Mouse (Mus musculus) liver, embryonic 16.5 days (tissue): Measurements from ENCODE around the gene Klf16. TPM values are rescaled to one million over a fixed set of nuclear protein-coding genes. Genes with fewer than 3 reads are reported as not detected.

ENCODE experiments used
- ATAC-seq: fragments of 200-750 bp; cut with Nextera tagmentation; 2 replicates; pipeline ENCODE4 v1.8.0; 2017; ENCODE audit warnings: low read depth, mild to moderate bottlenecking, moderate number of reproducible peaks, moderate library complexity
- H3K27ac ChIP-seq: fragments of 300-500 bp; sonication (generic); 2 replicates; pipeline ENCODE4 v1.5.1; 2014; ENCODE audit warnings: mild to moderate bottlenecking, low read length
- H3K27me3 ChIP-seq: fragments of 300-500 bp; sonication (generic); 2 replicates; pipeline ENCODE4 v1.6.1; 2014; ENCODE audit warnings: low read depth, low read length, mixed read lengths; ENCODE audit not compliant: control insufficient read depth, insufficient read depth
- H3K36me3 ChIP-seq: fragments of 300-500 bp; sonication (generic); 2 replicates; pipeline ENCODE4 v1.6.1; 2014; ENCODE audit warnings: mild to moderate bottlenecking; ENCODE audit not compliant: control insufficient read depth, insufficient read depth
- H3K4me1 ChIP-seq: fragments of 300-500 bp; sonication (generic); 2 replicates; pipeline ENCODE4 v1.6.1; 2014; ENCODE audit warnings: low read depth, low read length, mixed read lengths; ENCODE audit not compliant: control insufficient read depth
- H3K4me2 ChIP-seq: fragments of 300-500 bp; sonication (generic); 2 replicates; pipeline ENCODE4 v1.6.1; 2014; ENCODE audit warnings: low read depth, low read length, mixed read lengths
- H3K4me3 ChIP-seq: fragments of 300-500 bp; sonication (generic); 2 replicates; pipeline ENCODE4 v1.5.1; 2014; ENCODE audit warnings: low read depth, mild to moderate bottlenecking, low read length
- H3K9ac ChIP-seq: fragments of 300-500 bp; sonication (generic); 2 replicates; pipeline ENCODE4 v1.6.1; 2014; ENCODE audit warnings: low read depth, low read length
- H3K9me3 ChIP-seq: fragments of 300-500 bp; sonication (generic); replicated peaks from 2 replicates; pipeline ENCODE4 v1.6.1; 2016; ENCODE audit warnings: low read length; ENCODE audit not compliant: control insufficient read depth
- WGBS: fragments of 180-500 bp; shearing (Covaris S2); extraction: QIAGEN DNeasy Blood & Tissue Kit; methylation state at CpG from one replicate; pipeline ENCODE4 v1.1.7; 2014; ENCODE audit not compliant: insufficient replicate concordance; 5-methylcytosine and 5-hydroxymethylcytosine counted together
- polyA plus RNA-seq: library from polyadenylated mRNA; unstranded; fragments of >200 nt; fragmentation: Nextera tagmentation; extraction: Ambion mirVana; gene quantifications from 2 replicates; pipeline ENCODE4 v1.2.1, GENCODE M21; 2015

Klf16 gene
- polyA plus RNA-seq, 1 experiment from 2014 or later = 10.7 TPM

- peaks cover 2% of the 10 kb centered on the region; the same call in 1 of the 2 replicates for H3K36me3 ChIP-seq
- no peak overlapping the region for H3K4me2 ChIP-seq
- no peak overlapping the region for H3K9ac ChIP-seq
- WGBS = 77% methylated on average over 9 of the region's 9 CpGs
- no peak overlapping the region for H3K4me3 ChIP-seq
- peaks cover 29% of the 10 kb centered on the region for H3K4me1 ChIP-seq
- H3K27me3 ChIP-seq = no peaks in the 10 kb centered on the region
- H3K9me3 ChIP-seq = no peaks in the 10 kb centered on the region
- no peak overlapping the region for H3K27ac ChIP-seq
- ATAC-seq = no peak
Measured at GRCm38 (mm10) chr10:80620365-80620764, 43.2 kb upstream of the Klf16 start.

- H3K27ac ChIP-seq = peak overlapping the region; percentile 40; the same call in 1 of the 2 replicates
- H3K4me3 ChIP-seq = no peak overlapping the region
- WGBS = 61% methylated on average over 8 of the region's 8 CpGs
- H3K27me3 ChIP-seq = no peaks in the 10 kb centered on the region
- peaks cover 25% of the 10 kb centered on the region for H3K4me1 ChIP-seq
- ATAC-seq = no peak
- no peaks in the 10 kb centered on the region for H3K9me3 ChIP-seq
- H3K36me3 ChIP-seq = peaks cover 3% of the 10 kb centered on the region
- H3K4me2 ChIP-seq = peak overlapping the region; percentile 25; the same call in 1 of the 2 replicates
- no peak overlapping the region for H3K9ac ChIP-seq
Measured at GRCm38 (mm10) chr10:80619465-80620244, 42.5 kb upstream of the Klf16 start.

- no peaks in the 10 kb centered on the region for H3K9me3 ChIP-seq
- H3K27me3 ChIP-seq = no peaks in the 10 kb centered on the region
- H3K4me2 ChIP-seq = no peak overlapping the region
- peaks cover 11% of the 10 kb centered on the region for H3K4me1 ChIP-seq
- 0 out of 2 replicates have a peak overlapping the region, but pooled peaks have one; percentile 3 for H3K27ac ChIP-seq
- ATAC-seq = no peak
- H3K9ac ChIP-seq = no peak overlapping the region
- H3K36me3 ChIP-seq = peaks cover 8% of the 10 kb centered on the region
- 45% methylated on average over 9 of the region's 9 CpGs for WGBS
- no peak overlapping the region for H3K4me3 ChIP-seq
Measured at GRCm38 (mm10) chr10:80618181-80618580, 41.1 kb upstream of the Klf16 start.

- Histone ChIP-seq H3K4me3 (no peak overlapping the region), H3K9me3 (no peaks in the 10 kb centered on the region), H3K4me2 (no peak overlapping the region), H3K4me1 (peaks cover 3% of the 10 kb centered on the region; the same call in 1 of the 2 replicates), H3K9ac (no peak overlapping the region), H3K36me3 (peaks cover 8% of the 10 kb centered on the region), H3K27me3 (no peaks in the 10 kb centered on the region), H3K27ac (no peak overlapping the region)
- WGBS = 67% methylated on average over 6 of the region's 6 CpGs
- no peak for ATAC-seq
Measured at GRCm38 (mm10) chr10:80614351-80614750, 37.2 kb upstream of the Klf16 start.

GRCm38 (mm10) chr10:80613821-80614220, 36.7 kb upstream of the Klf16 start:
- no peaks in the 10 kb centered on the region for H3K9me3 ChIP-seq
- H3K36me3 ChIP-seq = peaks cover 8% of the 10 kb centered on the region
- ATAC-seq = no peak
- no peak overlapping the region for H3K27ac ChIP-seq
- H3K27me3 ChIP-seq = no peaks in the 10 kb centered on the region
- peaks cover 3% of the 10 kb centered on the region; the same call in 1 of the 2 replicates for H3K4me1 ChIP-seq
- H3K4me3 ChIP-seq = no peak overlapping the region
- no peak overlapping the region for H3K4me2 ChIP-seq
- WGBS = 75% methylated on average over 3 of the region's 3 CpGs
- no peak overlapping the region for H3K9ac ChIP-seq

- H3K9ac ChIP-seq = no peak overlapping the region
- 79% methylated on average over 3 of the region's 3 CpGs for WGBS
- no peak overlapping the region; the same call in 1 of the 2 replicates for H3K27ac ChIP-seq
- H3K4me3 ChIP-seq = no peak overlapping the region
- peaks cover 22% of the 10 kb centered on the region for H3K36me3 ChIP-seq
- no peaks in the 10 kb centered on the region for H3K27me3 ChIP-seq
- H3K9me3 ChIP-seq = no peaks in the 10 kb centered on the region
- peaks cover 3% of the 10 kb centered on the region; the same call in 1 of the 2 replicates for H3K4me1 ChIP-seq
- no peak overlapping the region for H3K4me2 ChIP-seq
- ATAC-seq = no peak
Measured at GRCm38 (mm10) chr10:80611905-80612304, 34.8 kb upstream of the Klf16 start.

- no peak overlapping the region for H3K27ac ChIP-seq
- no peak overlapping the region for H3K4me3 ChIP-seq
- 0 out of 2 replicates have a peak, but pooled peaks have one; percentile 32 for ATAC-seq
- H3K9ac ChIP-seq = no peak overlapping the region
- H3K4me2 ChIP-seq = no peak overlapping the region
- peaks cover 8% of the 10 kb centered on the region for H3K4me1 ChIP-seq
- WGBS = 42% methylated on average over 4 of the region's 4 CpGs
- no peaks in the 10 kb centered on the region for H3K9me3 ChIP-seq
- no peaks in the 10 kb centered on the region for H3K27me3 ChIP-seq
- H3K36me3 ChIP-seq = peaks cover 31% of the 10 kb centered on the region
Measured at GRCm38 (mm10) chr10:80611024-80611423, 33.9 kb upstream of the Klf16 start.

GRCm38 (mm10) chr10:80610116-80610785, 33.1 kb upstream of the Klf16 start:
- Histone ChIP-seq H3K4me1 (peaks cover 10% of the 10 kb centered on the region), H3K36me3 (peaks cover 28% of the 10 kb centered on the region)
- WGBS = 74% methylated on average over 9 of the region's 9 CpGs

More at GRCm38 (mm10) chr10:80610116-80610785, 33.1 kb upstream of the Klf16 start:
- Histone ChIP-seq H3K27ac (no peak overlapping the region; the same call in 1 of the 2 replicates), H3K27me3 (no peaks in the 10 kb centered on the region), H3K4me2 (no peak overlapping the region), H3K9ac (no peak overlapping the region), H3K9me3 (no peaks in the 10 kb centered on the region), H3K4me3 (no peak overlapping the region)
- no peak for ATAC-seq
